Mouse (Mus musculus) midbrain, embryonic 10.5 days (tissue): ENCODE measurements around the gene Akr1c14. TPM values are rescaled to one million over a fixed set of nuclear protein-coding genes. Genes with fewer than 3 reads are reported as not detected.

Source experiments
- DNase-seq: peaks from one replicate; pipeline ENCODE4 v3.0.0-alpha.2; 2017; ENCODE audit warnings: low spot score
- H3K27ac ChIP-seq: fragments of 300-500 bp; sonication (generic); replicated peaks from 2 replicates; pipeline ENCODE4 v1.5.1; 2016; ENCODE audit warnings: mild to moderate bottlenecking
- H3K27me3 ChIP-seq: fragments of 300-500 bp; sonication (generic); 2 replicates; pipeline ENCODE4 v1.6.1; 2016; ENCODE audit warnings: low read depth, mild to moderate bottlenecking; ENCODE audit not compliant: poor library complexity, severe bottlenecking
- H3K36me3 ChIP-seq: fragments of 300-500 bp; sonication (generic); 2 replicates; pipeline ENCODE4 v1.6.1; 2016; ENCODE audit warnings: mild to moderate bottlenecking, moderate library complexity
- H3K4me1 ChIP-seq: fragments of 300-500 bp; sonication (generic); 2 replicates; pipeline ENCODE4 v1.6.1; 2016
- H3K4me3 ChIP-seq: fragments of 300-500 bp; sonication (generic); 2 replicates; pipeline ENCODE4 v1.5.1; 2016; ENCODE audit warnings: mild to moderate bottlenecking, moderate library complexity
- H3K9me3 ChIP-seq: fragments of 300-500 bp; sonication (generic); replicated peaks from 2 replicates; pipeline ENCODE4 v1.6.1; 2016; ENCODE audit warnings: mild to moderate bottlenecking
- WGBS: fragments of 180-500 bp; shearing (Covaris S2); methylation state at CpG from one replicate; pipeline ENCODE4 v1.1.7; 2016; 5-methylcytosine and 5-hydroxymethylcytosine counted together
- polyA plus RNA-seq: library from polyadenylated mRNA; unstranded; fragments of >200 nt; fragmentation: Nextera tagmentation; extraction: Ambion mirVana; gene quantifications from 2 replicates; pipeline ENCODE4 v1.2.1, GENCODE M21; 2016

The Akr1c14 gene
- polyA plus RNA-seq, 1 experiment from 2014 or later: 0.33 TPM

DNA sequence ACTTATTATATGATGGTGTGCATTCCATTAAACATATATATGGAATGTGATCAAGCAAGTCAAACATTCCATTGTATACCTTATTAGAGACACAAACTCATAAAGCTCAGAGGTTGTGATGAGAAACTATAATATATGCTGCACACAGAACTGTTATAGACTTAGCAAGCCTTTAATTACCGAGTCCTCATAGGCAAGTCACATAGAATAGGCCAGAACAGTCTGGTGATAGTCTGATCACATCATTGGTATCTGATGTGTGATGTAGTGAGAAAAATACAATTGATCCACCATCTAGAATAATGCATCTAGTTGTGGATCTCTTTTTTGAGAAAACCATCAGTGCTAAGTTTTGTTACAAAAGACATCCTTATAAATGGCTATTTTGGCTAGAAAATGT, 82.5 kb downstream of the Akr1c14 start:
- Histone ChIP-seq H3K27me3 (no peaks in the 10 kb centered on the region), H3K27ac (no peak overlapping the region), H3K9me3 (0 out of 2 replicates have a peak, but pooled peaks cover 2% of the 10 kb centered on the region), H3K36me3 (no peaks in the 10 kb centered on the region), H3K4me1 (no peaks in the 10 kb centered on the region), H3K4me3 (no peak overlapping the region)
- 81% methylated on average over 1 of the region's 1 CpGs for whole genome bisulfite sequencing
- DNase-seq: no peak

GRCm38 (mm10) chr13:4131721-4132120, 82.9 kb downstream of the Akr1c14 start:
- Histone ChIP-seq H3K9me3 (0 out of 2 replicates have a peak, but pooled peaks cover 2% of the 10 kb centered on the region), H3K36me3 (no peaks in the 10 kb centered on the region), H3K4me1 (no peaks in the 10 kb centered on the region), H3K27me3 (no peaks in the 10 kb centered on the region), H3K27ac (no peak overlapping the region), H3K4me3 (no peak overlapping the region)
- 66% methylated on average over 3 of the region's 3 CpGs for WGBS
- DNase-seq: no peak

DNA sequence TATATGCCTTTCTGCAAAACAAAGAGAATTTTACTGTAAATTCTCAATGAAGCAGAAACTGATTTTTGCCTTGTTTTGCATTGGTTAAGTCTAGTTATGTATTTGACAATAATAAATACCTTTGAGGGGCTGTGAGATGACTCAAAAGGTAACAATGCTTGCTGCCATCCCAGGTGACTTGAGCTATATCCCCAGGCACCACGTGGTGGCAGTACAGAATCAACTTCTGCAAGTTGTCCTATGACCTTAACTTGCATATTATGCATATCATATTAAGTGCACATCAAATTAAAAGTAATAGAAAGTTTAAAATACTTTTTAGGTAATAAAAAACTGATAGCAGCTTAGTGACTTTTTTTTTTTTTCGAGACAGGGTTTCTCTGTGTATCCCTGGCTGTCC, 84.3 kb downstream of the Akr1c14 start:
- Histone ChIP-seq H3K4me3 (no peak overlapping the region), H3K27ac (no peak overlapping the region), H3K27me3 (no peaks in the 10 kb centered on the region), H3K4me1 (no peaks in the 10 kb centered on the region), H3K9me3 (no peaks in the 10 kb centered on the region), H3K36me3 (no peaks in the 10 kb centered on the region)
- DNase-seq: no peak
- 44% methylated on average over 2 of the region's 2 CpGs for WGBS

Other genes starting within 250 kb of the Akr1c14 start
- not detected in 2 replicates for gene Calml3, start 244.7 kb upstream of the Akr1c14 start, polyA plus RNA-seq
- not detected in 2 replicates for gene Calm4, start 211.3 kb upstream of the Akr1c14 start, polyA plus RNA-seq
- not detected in 2 replicates for gene Calm5, start 194.8 kb upstream of the Akr1c14 start, polyA plus RNA-seq
- 42.9 and 45.7 TPM in 2 replicates for gene Net1, start 130.8 kb upstream of the Akr1c14 start, polyA plus RNA-seq
- gene Tubal3, start 130.7 kb upstream of the Akr1c14 start, polyA plus RNA-seq: not detected in 2 replicates
- not detected in 2 replicates for gene Ucn3, start 103.7 kb upstream of the Akr1c14 start, polyA plus RNA-seq
- gene Akr1c18, start 101.6 kb downstream of the Akr1c14 start, polyA plus RNA-seq: not detected in 2 replicates
- 0.45 and 0.60 TPM in 2 replicates for gene Akr1c13, start 142.1 kb downstream of the Akr1c14 start, polyA plus RNA-seq
- gene Akr1c19, start 179.7 kb downstream of the Akr1c14 start, polyA plus RNA-seq: 0.31 and 0.54 TPM in 2 replicates
- 0.25 and 0.35 TPM in 2 replicates for gene Akr1c12, start 230.4 kb downstream of the Akr1c14 start, polyA plus RNA-seq